Mouse (Mus musculus): ENCODE measurements around the gene Shd.

Shd gene

DNA sequence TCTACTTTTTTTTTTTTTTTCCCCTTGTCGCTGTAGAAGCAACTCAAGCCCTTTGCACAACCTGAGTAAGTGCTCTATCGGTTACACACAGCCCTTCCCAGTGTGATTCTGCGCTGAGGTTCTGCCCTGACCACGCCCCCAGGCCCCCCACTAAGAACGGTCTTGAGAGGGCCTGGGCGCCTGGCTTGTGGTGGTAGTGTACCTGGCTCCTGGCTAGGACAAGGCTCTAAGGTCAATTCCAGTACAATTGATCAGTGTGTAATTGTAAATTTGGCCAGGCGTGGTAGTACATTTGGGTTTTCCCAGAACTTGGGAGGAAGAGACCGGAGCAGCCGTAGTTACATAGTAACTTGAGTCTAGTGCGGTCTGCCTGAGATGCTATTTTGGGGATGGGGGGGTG, 36.7 kb downstream of the Shd start:
- no peak for DNase-seq (ENCODE audit: low read depth, low spot score)

DNA sequence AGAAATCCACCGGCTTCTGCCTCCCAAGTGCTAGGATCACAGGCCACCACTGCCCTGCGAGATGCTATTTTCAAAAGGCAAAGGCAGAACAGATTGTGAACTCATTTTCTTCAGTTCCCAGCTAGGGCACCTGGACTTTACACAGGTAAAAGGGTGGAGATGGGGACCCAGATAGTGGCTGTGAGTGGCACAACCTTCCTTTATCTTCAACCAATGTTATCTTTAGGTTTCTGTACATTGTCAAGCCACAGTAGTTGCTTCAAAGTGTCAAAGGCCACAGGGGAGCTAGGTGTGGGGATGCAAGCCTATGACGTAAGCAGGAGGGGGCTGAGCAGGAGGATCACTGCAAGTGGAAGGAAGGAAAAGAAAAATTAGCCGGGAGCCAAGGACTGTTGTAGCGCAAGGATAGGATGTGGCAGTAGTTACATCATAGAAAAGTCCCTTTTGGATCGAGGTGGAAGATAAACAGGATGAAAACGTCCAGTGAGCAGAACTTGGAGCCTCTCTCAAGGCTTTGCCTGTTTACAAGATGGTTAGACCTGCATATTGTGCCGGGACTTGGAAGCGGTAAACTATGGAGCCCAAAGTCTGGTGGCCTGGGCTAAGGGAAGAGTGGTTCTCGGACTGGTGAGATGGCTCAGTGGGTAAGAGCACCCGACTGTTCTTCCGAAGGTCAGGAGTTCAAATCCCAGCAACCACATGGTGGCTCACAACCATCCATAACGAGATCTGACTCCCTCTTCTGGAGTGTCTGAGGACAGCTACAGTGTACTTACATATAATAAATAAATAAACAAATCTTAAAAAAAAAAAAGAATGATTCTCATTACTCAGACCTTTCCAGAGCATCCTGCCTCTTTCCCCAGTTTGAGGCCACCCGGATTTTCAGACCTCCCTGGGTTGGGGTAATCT, 37.4 kb downstream of the Shd start:
- no peak for DNase-seq (ENCODE audit: low read depth, low spot score)

DNA sequence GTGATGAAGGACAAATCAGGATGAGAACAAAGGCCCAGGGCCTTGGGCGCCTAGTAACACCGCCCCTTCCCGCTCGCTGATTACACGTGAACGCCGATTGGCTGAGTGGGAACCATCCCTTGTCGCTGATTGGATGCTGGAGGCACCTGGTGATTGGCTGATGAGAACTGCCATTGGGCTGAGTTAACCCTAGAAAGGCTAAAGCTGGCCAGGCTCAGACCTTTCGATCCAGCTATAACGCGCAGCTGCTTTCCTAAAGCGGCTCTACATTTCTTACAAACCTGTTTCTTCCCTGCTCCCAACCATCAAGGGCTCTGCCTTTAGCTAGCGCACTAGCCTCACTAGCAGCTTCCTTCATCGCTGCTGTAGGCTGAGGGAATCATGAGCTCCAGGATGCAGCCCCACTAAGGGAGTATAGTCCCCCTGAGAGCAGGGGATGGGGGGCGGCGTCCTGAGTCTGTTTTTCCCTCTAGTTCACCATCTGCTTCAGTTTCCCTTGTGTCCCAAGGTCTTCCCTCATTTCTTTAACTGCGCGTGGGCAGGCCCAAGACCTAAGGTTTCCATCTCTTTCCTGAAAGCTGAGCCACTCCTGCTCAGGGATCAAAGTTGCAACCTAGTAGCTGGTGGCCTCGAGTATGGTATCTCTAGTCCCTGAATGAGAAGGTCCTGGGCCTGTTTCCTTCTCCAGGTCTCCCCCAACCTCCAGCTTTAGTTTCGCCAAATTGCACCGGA, 38.3 kb downstream of the Shd start:
- DNase-seq (ENCODE audit: low read depth, low spot score) = peak; percentile 93

DNA sequence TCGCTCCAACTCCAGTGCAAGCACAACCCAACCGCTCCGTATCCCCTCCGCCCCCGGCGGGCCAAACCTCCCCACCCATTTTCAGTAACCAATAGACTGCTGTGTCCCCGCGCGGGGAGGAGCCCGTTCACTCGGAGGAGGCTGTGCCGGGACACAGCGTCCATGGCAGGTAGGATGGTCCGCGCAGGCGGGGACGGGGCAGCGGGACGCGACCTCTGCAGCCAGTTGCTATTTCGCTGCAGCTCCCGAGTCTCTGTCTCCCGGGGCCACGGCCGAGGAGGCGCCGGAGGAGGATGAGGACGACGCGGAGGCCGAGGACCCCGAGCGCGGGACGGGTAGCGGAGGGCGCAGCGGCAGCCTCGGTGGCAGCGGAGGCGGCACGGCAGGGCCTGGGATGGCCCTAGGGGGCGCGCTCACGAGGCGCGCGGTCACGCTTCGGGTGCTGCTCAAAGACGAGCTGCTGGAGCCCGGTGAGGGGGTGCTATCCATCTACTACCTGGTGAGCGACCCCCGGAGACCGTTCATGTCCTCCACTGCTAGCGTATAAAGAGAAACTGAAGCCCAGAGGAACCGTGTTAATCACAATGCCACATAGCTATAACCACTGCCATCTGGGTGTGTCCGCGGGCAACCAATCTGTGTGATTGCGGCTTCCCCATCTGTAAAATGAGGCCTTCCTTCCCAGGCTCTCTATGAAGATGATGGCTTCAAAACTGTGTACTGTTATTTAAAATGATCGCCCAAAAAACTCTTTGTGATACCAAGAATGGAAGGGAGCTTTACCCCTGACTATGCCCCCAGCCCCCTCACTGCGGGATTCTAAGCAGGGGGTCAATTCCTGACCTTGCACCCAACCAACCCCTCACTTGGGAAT, 39.1 kb downstream of the Shd start:
- peak; percentile 69 for DNase-seq (ENCODE audit: low read depth, low spot score)

DNA sequence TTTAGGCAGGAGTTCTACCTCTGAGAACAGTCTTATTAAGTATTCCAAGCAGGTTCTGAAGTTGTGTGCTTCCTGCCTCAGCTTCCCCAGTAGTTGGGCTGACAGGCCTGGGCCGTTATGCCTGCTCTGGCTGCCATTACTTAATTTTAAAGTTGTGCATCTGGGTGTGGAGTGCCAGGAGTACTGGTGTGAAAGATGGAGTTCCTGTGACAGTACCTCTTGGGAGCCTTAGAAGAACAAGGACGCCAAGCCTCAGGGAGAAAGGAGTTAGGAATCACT, 39.6 kb downstream of the Shd start:
- DNase-seq (ENCODE audit: low read depth, low spot score) = no peak

DNA sequence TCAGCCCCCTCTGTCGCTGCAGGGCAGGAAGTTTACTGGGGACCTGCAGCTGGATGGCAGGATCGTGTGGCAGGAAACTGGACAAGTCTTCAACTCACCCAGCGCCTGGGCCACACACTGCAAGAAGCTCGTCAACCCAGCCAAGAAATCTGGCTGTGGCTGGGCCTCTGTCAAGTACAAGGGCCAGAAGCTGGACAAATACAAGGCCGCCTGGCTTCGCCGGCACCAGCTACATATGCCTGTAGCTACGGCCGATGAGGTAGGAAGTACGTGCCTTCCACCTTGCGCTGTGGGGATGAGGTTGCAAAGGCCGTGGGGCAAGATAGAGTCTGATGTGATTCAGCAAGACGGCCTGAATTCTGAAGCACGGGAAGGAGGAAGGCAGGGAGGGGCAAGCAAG, 40.0 kb downstream of the Shd start:
- DNase-seq (ENCODE audit: low read depth, low spot score) = no peak

DNA sequence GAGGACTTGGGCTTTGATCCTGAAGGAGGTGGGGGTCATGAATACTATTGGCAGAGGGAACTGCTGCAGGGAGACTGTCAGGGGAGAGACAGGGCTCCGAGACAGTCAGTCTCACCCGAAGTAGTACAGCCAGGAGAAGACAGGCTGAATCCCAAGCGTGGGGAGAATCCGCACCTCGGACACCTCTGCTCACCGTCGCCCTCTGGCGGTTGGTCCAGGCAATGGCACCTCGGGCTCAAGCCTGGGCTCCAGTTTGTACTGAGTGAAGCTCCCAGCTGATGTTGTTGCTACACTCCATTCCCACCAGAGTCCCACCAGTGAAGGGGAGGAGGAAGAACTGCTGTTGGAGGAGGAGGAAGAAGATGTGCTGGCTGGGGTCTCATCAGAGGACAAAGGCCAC, 40.4 kb downstream of the Shd start:
- peak; percentile 40 for DNase-seq (ENCODE audit: low read depth, low spot score)

DNA sequence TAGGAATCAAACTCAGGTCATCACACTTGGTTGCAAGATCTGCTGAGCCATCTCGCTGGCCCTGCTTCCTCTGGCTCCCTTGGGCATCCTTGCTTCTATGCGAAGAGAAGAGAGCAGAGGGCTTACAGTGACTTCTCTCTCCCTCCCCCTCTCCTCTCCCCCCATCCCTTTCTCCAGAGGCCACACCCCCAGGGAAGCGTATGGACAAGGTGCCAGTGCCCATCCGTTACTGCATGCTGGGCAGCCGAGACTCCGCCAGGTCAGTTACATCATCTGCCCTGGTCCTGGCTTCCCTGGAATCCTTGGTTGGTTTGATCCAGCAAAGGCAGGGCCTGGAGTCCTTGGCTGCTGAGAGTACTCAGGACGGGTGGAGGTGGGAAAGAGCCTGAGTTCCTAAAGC, 41.2 kb downstream of the Shd start:
- DNase-seq (ENCODE audit: low read depth, low spot score) = no peak

DNA sequence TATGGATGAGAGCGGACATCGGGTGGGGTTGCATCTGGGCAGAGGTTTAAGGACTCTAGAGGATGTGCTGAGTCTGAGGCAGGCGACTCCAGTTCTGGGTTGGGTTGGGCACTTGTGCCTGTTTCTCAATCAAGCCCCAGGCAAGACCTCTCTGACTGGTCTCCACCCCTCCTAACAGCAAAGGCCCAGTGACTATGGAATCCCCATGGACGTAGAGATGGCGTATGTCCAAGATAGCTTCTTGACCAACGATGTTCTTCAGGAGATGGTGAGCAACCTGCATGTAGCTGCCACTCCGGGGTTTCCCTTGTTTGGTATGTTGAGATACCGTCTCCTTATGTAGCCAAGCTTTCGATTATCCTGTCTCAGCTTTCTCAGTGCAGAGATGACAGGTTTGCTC, 45.0 kb downstream of the Shd start:
- no peak for DNase-seq (ENCODE audit: low read depth, low spot score)

DNA sequence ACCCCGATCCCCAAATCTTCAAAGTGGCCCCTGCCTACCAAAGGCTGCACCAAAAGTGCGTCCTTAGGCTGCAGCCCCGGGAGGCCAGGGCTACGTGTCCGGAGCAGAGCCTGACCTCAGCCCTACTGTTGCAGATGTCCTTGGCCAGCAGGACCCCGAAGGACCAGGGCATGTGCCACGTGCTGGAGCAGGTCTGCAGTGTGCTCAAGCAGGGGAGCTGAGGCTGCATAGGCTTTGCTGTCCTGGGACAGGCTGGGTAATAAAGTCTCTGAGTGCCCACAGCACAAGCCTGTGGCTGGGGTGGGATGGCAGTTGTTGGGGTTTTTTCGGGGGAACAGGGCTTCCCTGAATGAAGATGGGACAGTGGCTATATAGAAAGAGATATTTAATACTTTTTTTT, 46.1 kb downstream of the Shd start:
- no peak for DNase-seq (ENCODE audit: low read depth, low spot score)

DNA sequence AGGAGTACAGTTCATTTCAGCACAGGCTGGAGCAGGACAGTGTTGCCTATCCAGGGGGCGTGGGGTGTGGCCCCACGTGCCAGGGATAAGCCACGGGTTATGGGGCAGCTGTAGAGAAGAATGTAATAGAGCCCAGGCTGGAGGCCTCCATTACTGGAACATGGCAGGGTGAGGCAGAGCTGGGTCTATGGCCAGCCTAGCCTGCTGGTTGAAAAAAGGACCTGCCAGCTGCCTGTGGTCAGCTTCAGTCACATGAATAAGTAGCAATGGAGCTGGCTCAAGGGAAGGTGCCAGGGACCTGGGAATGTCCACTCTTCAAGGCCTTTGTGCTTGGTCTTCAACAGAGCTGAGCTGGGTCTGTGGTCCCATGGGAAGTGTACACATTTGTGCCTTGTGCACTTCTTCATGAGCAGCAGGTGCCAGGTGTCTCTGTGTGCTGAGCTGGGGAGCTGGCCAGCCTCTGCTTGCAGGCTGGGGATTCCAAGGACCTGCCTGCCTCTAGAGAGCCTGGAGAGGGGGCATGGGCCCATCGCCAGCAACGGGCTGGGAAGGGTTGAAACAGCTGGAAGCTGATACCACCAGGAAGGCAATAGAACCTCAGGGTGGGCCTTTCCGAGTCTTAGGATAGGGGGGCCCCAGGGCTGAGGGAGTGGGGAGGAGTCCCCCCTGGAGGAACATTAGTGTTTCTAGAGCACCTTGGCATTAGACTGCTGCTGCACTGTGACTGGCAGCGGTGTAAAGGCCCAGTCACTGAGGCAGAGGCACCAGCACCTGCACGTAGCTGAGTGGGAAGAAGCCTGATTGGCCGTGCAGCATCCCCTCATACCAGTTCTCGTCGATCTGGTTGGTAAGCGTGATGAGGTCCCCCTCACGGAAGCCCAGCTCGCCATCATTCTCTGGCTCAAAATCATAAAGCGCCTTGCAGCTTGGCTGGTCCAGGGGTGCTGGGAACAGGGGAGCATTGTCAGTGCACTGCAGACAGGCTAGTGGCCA, 46.8 kb downstream of the Shd start:
- DNase-seq (ENCODE audit: low read depth, low spot score) = no peak

DNA sequence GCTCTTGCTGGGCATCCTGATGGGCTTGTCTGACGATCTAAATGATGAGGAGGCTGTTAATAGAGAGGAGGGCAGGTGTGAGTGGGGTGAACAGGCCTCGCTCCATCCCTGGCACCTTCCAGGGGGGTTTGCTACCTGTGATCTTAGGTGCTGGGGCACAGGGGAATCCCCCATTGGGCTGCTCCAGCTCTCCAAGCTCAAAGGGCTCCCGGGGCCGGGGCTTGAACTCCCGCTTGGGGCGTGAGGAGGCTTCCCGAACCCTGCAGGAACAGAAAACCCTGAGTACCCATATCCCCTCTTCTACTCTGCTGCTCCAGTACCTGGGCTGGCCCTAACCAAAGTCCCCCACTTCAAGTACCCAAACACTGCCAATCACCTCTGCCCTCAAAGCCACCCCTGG, 47.6 kb downstream of the Shd start:
- no peak for DNase-seq (ENCODE audit: low read depth, low spot score)

DNA sequence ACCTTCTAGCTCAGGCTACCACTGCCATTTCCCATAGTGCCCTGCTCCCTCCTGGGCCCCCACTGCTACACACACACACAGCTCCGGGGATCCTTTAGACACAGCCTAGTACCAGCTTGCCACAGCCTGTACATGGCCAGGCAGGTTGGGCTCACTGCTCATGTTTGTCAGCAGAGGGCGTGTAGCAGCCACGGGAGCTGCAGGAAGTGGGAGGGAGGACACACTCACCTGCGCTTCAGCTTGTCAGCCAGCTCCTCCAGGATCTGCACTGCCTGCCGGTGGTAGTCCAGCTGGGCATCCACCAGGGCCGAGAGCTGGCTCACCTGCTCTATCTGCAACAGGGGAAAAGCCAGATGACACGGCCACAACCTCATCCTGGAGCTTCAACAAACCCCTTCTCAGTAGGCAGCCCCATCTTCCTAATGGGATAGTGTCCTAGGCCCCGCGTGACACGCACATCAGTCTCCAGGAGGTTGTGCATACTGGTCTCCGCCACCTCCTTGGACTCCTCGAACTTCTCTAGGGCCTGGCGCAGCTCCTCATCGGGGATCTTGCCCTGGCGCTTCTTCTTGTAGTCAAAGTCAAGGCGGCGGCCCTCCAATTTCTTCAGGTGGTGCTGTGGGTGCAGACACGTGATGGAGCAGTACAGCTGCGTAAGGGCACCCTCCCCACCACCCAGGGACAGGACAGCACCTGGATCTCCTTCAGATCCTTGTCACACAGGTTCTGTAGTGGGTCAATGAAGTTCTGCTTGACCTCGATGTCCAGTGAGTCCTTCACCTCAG, 48.3 kb downstream of the Shd start:
- DNase-seq (ENCODE audit: low read depth, low spot score) = no peak

DNA sequence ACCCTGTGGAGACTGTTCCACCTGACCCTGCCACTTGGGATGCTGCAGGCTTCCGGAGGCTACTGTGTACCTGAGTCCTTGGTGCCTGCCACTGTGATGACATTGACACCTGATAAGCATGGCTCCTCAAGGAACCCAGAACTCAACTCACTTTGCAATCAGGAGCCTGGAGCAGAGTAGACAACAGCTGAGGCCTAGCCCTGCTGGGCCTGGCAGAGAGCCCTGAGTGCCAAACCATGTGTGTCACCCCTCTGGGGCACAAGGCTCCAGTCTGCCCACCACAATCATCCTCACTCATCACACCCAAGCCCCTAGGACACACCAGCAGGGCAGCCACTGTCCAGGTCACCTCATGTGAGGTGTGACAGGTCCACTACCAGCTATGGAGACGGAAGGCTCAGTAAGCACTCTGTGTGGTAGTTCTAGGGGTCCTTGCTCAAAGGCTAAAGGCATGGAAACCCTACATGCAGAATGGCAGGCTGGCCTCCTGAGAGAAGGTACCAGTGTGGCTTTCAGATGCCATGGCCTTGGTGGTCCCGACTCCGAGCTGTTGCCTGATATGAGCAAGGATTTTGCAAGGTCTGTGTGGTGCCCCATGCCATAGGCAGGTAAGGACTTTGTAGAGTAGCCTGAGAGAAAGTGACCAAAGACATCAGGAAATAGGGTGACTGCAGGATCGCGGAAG, 50.3 kb downstream of the Shd start:
- no peak for DNase-seq (ENCODE audit: low read depth, low spot score)

DNA sequence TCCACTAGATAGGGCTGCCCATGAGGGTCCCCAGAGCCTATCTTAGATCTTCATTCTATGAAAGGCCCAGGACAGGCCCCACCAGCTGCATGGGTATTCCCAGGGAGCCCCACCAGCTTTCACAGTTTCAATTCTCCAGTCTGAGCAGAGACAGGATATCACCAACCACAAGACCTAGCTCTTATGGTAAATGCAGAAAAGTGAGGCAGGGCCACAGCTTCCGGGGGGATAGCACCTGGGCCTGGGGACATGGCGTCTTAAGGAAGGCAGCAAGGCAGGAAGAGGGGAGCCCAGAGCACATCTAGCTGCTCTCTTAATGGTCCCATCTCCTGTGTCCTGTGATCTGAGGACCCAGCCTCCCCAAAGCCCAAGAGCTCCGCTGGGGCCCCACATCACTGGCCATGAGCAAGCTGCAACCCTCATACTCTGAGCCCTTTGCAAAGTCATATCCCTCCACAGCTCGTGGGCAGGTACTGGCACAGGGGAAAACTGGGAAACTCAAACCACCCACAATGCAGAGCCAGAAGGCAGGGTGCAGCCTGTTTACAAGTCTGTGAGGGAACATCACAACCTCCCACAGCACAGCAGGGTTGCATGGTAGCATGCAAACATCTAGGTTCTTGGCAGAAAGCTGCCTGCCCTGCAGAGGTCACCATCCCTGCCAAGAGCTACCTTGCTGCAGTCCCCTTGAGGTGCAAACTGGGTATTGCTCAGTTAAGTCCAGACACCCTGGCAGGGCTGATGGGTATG, 51.1 kb downstream of the Shd start:
- DNase-seq (ENCODE audit: low read depth, low spot score) = no peak

DNA sequence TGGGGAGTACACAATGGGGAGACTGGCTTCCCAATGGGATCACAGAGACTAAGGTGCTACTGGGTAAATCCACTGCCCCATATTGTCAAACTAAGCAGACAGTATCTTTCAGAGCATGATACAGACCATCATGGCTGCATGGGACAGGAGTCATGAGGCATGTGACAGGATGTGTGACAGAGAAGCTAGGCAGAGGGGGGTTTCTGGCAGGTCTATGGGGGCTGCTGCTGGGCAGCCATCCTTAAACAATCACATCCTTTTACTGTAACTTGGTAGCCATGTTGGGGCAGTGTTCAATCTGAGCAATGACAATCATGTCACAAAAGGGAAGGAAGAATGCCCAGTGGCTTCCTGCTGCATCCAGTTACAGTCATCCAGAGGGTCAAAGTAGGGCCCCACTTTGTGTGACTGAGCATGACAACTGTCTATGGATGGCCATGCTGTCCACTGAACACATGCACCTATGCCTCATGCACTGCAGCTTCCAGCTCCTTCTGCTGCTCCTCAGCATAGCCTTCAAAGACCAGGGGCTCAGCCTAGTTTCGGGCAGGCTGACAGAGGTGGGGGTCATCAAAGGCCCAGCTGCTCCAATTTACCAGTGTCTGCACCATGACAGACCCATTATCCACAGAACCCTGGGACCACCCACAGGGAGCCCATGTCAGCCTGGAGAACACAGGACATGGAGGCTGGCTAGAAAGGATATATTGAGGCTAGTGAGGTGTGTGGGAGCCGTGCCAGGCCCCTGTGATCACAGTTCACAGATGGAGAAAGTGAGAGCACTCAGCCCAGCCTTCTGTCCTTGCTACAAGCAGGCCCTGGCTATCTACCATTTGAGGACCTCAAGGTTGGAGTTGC, 52.1 kb downstream of the Shd start:
- DNase-seq (ENCODE audit: low read depth, low spot score) = no peak

DNA sequence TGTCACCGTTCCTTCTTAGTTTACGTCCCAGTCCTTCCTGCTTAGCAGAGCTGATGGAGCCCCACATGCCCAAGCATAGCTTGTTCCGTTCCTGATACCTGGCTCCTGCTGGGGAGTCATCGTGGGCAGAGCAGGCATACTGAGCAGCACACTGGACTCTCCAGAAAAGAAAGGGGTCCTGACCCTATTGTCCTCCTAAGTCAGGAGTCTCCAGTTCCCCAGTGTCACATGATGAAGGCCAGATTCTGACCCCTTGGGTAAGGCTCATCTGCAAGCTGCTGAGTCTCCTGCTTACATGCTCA, 52.7 kb downstream of the Shd start:
- no peak for DNase-seq (ENCODE audit: low read depth, low spot score)

DNA sequence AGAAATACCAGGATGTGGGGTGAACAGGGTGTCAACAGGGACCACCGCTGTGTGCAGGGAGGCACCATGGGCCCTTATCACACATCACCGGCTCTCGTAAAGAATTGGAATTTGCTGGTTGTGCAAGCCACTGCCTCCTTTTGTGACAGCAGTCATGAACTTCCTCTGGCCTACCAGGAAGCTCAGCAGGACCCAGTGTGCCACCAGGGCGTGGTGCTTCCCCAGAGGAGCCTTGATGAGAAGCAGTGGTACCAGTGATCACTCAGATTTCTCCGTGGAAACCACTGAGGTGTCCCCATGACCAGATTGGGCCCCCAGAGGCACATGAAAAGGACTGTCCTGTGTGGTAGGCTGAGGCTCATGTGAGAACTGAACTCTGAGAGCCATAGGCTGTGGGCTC, 53.1 kb downstream of the Shd start:
- no peak for DNase-seq (ENCODE audit: low read depth, low spot score)

All from retina, postnatal 7 days (tissue).